Mouse (Mus musculus): ENCODE measurements around the gene Myo15b. TPM values are rescaled to one million over a fixed set of nuclear protein-coding genes. Genes with fewer than 3 reads are reported as not detected.

Myo15b gene
- total RNA-seq, 2 experiments from 2014 or later = 0.37 to 0.60 TPM

- no peak for DNase-seq (ENCODE audit: low spot score in 2 of 2)
These were observed 43.3 kb downstream of the Myo15b start for GRCm38 (mm10) chr11:115901338-115902161.

- no peak for DNase-seq (ENCODE audit: low spot score in 2 of 2)
These were observed 44.0 kb downstream of the Myo15b start for GRCm38 (mm10) chr11:115902177-115902576.

DNA sequence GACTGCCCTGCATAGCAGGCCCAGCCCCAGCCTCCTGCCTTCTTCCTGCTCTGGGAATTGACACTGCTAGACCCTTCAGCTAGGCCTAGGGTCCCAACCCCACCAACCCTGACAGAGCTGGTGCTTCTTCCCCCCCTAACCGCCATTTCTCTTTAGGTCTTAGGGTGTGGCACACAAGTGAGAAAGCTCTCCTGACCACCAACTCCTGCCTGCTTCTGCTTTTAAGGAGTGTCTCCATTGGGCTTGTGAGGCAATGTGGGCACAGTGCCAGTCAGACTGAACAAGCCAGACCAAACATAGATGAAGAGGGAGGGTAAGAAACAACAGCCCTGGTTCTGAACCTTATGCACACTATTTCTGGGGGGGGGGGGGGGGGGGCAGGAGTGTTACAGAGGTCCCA is 44.6 kb downstream of the Myo15b start:
- no peak for DNase-seq (ENCODE audit: low spot score in 2 of 2)

DNA sequence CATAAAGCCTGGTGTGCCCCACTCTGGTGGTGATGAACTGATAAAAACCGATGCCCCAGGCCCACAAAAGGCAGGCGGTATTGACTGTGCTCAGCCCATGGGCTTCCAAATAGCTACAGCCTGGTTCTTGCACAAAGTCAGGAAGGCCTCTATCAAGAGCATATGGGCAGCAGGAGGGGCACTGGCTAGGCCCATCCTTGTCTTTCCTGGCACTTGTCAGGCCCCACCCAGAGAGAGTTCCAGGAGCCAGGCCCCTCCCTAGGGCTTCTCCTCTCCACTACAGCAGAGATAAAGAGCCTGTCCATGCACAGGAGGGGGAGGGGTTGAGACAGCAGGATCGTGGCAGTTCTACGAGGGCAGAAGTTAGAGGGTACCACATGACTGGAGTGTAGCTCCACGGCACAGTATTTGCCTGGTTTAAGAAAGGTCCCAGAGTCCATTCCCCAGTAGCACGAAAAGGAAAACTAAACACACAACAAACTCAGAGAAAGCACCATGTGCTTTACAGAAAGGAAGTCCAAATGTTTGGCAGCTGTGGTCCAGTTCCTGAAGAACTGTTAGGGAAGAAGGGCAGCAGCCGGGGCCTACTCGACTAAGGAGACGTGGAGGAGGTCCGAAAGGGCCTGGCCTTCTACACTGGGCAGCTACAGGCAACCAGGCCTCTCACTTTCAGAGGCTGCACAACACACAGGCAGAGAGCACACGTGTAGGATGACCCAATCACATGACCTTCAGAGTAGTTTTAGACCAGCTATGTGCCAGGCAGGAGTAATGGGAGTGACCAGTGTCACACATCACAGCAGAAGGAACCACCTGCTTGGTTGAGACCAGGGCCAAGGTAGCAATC is 45.4 kb downstream of the Myo15b start:
- DNase-seq (ENCODE audit: low spot score in 2 of 2) = no peak

- no peak for DNase-seq (ENCODE audit: low spot score in 2 of 2)
These were observed 46.2 kb downstream of the Myo15b start for GRCm38 (mm10) chr11:115904231-115904955.

DNA sequence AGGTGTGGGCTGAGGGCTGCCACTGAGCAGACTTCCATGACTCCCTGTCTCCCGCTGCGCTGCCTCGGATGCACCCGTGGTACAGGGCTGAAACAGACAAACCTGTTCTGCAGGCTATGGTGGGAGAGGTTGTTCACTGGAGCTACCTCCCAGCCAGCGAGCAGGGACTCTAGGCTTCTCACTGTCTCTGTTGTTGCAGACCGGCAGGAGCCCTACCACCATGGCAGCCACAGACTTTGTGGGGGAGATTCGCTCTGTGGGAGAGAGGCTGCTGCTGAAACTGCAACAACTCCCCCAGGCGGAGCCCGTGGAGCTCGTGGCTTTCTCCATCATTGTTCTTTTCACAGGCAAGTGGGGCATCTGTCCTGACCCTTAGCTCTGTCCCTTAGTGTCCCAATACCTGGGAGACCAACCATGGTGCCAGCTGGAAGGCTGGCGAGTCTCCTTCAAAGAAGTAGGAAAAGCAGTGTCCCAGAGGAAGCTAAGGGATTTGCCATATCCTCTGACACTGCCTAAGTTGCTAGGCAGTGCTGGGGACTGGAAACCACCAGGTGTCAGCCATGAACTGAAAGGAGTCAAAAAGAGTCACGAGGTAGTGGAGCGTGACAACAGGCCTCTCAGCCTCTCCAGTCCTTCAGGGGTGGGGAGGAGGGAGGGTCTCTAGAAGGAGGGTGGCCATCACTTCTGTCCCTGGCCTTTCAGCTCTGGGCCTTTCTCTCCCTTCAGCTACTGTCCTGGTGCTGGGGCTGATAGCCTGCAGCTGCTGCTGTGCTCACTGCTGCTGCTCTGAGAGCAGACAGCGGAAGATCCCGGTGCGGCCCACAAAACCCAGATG is 47.0 kb downstream of the Myo15b start:
- DNase-seq (ENCODE audit: low spot score in 2 of 2) = no peak

DNA sequence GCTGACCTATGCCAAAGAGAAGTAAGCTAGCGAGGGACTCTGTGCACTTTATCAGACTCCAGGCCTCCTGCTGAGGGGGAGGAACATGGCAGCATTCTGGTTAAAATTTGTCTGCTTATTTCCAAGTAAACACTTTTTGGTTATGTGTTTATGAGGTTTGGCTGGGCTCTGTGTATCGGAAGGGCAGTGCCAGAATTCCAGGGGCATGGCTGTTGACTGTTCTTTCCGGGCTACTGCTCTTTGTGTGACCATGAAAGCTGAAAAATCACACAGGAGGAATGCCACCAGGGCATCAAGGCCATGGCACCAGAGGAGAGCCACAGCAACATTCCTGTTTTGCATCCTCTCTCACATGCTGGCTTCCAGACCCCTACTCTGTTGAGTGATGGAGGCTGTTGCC is 47.9 kb downstream of the Myo15b start:
- no peak for DNase-seq (ENCODE audit: low spot score in 2 of 2)

- DNase-seq (ENCODE audit: low spot score in 2 of 2) = no peak
These were observed 48.3 kb downstream of the Myo15b start for GRCm38 (mm10) chr11:115906521-115906920.

GRCm38 (mm10) chr11:115911134-115911561 is 52.9 kb downstream of the Myo15b start:
- no peak for DNase-seq (ENCODE audit: low spot score in 2 of 2)

GRCm38 (mm10) chr11:115911632-115912376 is 53.6 kb downstream of the Myo15b start, which contains the start of gene Smim6:
Gene Smim6 (plus strand): TSS chr11:115912017.
- DNase-seq (ENCODE audit: low spot score in 2 of 2) = no peak

DNA sequence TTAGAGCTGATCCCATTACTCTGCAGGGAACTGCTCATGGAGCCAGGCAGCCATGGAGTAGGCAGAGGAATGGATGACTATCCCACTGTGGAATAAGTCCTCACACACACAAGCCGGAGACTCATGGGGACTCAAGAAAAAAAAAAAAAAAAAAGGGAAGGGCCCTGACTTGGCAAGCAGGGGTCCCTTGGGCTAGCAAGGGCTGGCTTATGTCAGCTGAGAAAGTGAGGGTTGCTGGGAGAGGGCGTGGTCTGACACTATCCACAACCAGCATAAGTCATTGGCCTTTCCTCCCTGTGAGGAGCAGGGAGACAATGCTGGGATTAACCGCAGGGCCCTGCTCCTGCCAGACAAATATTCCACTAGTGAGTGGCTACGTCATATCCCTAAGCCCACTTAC is 58.4 kb downstream of the Myo15b start:
- DNase-seq (ENCODE audit: low spot score in 2 of 2) = no peak

GRCm38 (mm10) chr11:115918637-115919036 is 60.4 kb downstream of the Myo15b start:
- DNase-seq (ENCODE audit: low spot score in 2 of 2) = no peak

DNA sequence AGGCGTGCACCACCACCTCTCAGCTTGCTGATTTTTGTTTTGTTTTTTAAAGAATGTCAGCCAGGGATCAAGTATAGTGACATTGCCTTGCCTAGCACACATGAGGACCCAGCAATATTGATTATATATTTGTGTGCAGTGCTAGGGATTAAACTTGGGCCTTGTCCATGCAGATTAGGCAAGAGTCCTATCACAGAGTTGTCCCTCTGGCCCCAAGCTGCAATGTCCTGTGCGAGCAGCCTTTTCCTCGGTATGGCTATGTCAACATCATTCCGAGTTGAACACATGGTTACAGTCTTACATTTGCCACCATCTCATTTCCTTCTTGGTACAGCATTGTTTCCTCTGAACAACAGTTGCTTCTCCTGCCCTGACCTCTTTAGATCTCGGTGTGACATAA is 60.9 kb downstream of the Myo15b start:
- DNase-seq (ENCODE audit: low spot score in 2 of 2) = no peak

GRCm38 (mm10) chr11:115920110-115920818 is 62.1 kb downstream of the Myo15b start:
- no peak for DNase-seq (ENCODE audit: low spot score in 2 of 2)

DNA sequence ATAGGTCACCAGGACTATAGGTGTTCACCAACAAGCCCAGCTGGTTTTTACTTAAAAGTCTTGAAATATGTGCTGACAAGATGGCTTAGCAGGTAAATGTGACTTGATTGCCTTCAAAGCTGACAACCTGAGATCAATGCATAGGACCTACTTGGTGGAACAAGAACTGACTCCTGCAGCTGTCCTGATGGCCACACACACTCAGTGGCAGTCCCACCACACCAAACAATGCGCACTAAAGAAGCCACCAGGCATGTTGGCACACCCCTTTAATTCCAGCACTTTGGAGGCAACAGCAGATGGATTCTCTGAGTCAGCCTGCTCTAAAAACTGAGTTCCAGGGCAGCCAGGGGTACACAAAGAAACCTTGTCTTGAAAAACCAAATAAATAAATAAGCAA is 63.8 kb downstream of the Myo15b start:
- DNase-seq (ENCODE audit: low spot score in 2 of 2) = no peak

DNA sequence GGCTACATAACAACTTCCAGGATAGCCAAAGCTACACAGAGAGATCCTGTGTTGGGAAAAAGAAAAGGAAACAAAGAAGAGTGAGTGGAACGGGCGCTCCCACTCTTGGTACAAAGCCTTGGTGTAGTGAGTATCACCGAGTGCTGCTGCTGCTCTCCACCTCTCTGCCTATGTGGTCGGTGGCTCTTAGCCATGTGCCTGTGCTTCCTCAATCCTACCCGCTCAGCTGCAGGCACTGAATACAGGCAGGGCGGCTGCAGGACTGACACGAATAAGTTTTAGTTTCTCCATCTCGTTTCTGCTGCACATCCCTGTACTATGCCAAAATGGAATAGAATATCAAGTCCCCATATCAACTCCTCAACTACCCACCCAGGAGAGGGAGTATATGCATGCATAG is 70.8 kb downstream of the Myo15b start:
- DNase-seq (ENCODE audit: low spot score in 2 of 2) = no peak

DNA sequence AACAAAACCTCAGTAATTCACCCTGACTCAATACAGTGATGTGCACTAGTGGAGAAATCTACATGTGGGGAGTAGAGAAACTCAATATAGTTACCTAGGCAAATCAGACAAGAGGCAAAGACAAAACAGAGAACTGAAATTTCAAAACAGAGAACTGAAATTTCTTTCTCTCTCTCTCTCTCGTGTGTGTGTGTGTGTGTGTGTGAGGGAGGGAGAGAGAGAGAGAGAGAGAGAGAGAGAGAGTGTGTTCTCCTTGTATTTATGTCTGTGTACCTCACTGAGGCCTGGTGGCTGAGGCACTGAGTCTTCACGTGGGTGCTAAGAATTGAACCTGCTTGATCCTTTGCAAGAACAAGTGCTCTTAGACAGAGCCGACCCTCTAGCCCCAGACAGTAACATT is 71.6 kb downstream of the Myo15b start:
- DNase-seq (ENCODE audit: low spot score in 2 of 2) = no peak

- no peak for DNase-seq (ENCODE audit: low spot score in 2 of 2)
These were observed 73.0 kb downstream of the Myo15b start for GRCm38 (mm10) chr11:115931235-115931634.

- peak; percentile 91 to 98 for DNase-seq (ENCODE audit: low spot score in 2 of 2)
These were observed 75.0 kb downstream of the Myo15b start, which contains the start of the genes Sap30bp and Recql5 for GRCm38 (mm10) chr11:115933108-115933746. Gene Sap30bp (plus strand): TSS chr11:115933282. Gene Recql5 (minus strand): TSS chr11:115933477.
